Mouse (Mus musculus) megakaryocyte, embryonic 14.5 days (primary cell): Measurements from ENCODE around the gene Cwc22. TPM values are rescaled to one million over a fixed set of nuclear protein-coding genes. Genes with fewer than 3 reads are reported as not detected.
A peak's percentile ranks its signal among the peaks of the same experiment; 100 is the strongest.

ENCODE experiments used
- H3K27me3 ChIP-seq: replicated peaks from 2 replicates; pipeline ENCODE3; 2012; ENCODE audit warnings: inconsistent platforms
- H3K36me3 ChIP-seq: replicated peaks from 2 replicates; pipeline ENCODE3; 2012; ENCODE audit warnings: low read length, inconsistent platforms, mixed read lengths
- H3K4me1 ChIP-seq: 2 replicates; pipeline ENCODE4 v1.6.1; 2012; ENCODE audit warnings: inconsistent platforms
- H3K4me3 ChIP-seq: replicated peaks from 2 replicates; pipeline ENCODE3; 2012; ENCODE audit warnings: moderate library complexity, mild to moderate bottlenecking, inconsistent platforms
- H3K9me3 ChIP-seq: 2 replicates; pipeline ENCODE4 v1.6.1; 2012; ENCODE audit warnings: inconsistent platforms
- FLI1 ChIP-seq: IDR thresholded peaks from 2 replicates; pipeline ENCODE4 v1.6.1; 2012; ENCODE audit warnings: low read length, inconsistent platforms, mixed read lengths
- GATA1 ChIP-seq: IDR thresholded peaks from 3 replicates; pipeline ENCODE4 v1.6.1; 2012; ENCODE audit warnings: mixed read lengths, low read length, inconsistent platforms, borderline replicate concordance
- polyA plus RNA-seq: library from polyadenylated mRNA; stranded (reverse); fragments of >175 nt; gene quantifications from 2 replicates; pipeline ENCODE4 v1.2.3, GENCODE M21; 2012; ENCODE audit warnings: low replicate concordance; ENCODE audit not compliant: insufficient read depth

Gene Cwc22
- polyA plus RNA-seq, 1 experiment, result 32.2 TPM

GRCm38 (mm10) chr2:77948126-77948525 lies 2.0 kb upstream of the Cwc22 start:
- H3K4me1 ChIP-seq, result peaks cover 21% of the 10 kb centered on the region
- H3K4me3 ChIP-seq, result no peak overlapping the region
- peaks cover 30% of the 10 kb centered on the region for H3K9me3 ChIP-seq
- peaks cover 6% of the 10 kb centered on the region for H3K27me3 ChIP-seq
- no peak for TF ChIP-seq GATA1
- peaks cover 11% of the 10 kb centered on the region for H3K36me3 ChIP-seq

- Histone ChIP-seq H3K4me1 (peaks cover 26% of the 10 kb centered on the region), H3K36me3 (peaks cover 15% of the 10 kb centered on the region), H3K9me3 (peaks cover 30% of the 10 kb centered on the region), H3K4me3 (no peak overlapping the region), H3K27me3 (peaks cover 6% of the 10 kb centered on the region)
- peak; percentile 85; the same call in 1 of the 2 replicates for TF ChIP-seq FLI1
- no peak for TF ChIP-seq GATA1
Observed at GRCm38 (mm10) chr2:77947161-77947870, 1.1 kb upstream of the Cwc22 start.

- peak overlapping the region; percentile 85 for H3K4me3 ChIP-seq
Observed at GRCm38 (mm10) chr2:77944860-77945595, 1.1 kb downstream of the Cwc22 start.

DNA sequence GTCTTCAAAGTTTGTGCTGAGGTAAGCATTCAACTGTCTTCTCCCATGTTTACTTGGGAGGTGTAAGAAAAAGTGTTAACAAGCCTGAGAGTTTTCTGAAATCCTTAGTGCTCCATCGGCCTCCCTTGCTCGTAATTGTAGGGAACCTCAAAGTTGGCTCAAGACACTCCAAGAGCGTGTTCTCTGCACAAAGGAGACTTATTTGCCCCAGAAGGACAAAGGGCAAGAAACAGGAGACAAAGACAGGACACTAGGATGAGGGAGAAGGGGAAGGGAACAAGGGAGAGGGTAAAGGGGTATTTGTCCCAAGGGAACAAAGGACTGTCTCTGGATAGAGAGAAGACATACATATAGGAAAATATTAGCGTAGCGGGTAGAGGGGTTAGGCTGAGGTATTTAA lies 1.9 kb downstream of the Cwc22 start:
- peaks cover 42% of the 10 kb centered on the region for H3K4me1 ChIP-seq
- peak overlapping the region; percentile 11 for H3K4me3 ChIP-seq
- peaks cover 33% of the 10 kb centered on the region for H3K36me3 ChIP-seq
- TF ChIP-seq FLI1 (no peak), GATA1 (no peak)
- peaks cover 9% of the 10 kb centered on the region for H3K9me3 ChIP-seq
- H3K27me3 ChIP-seq, result peaks cover 3% of the 10 kb centered on the region

More at GRCm38 (mm10) chr2:77944860-77945595, 1.1 kb downstream of the Cwc22 start:
- Histone ChIP-seq H3K4me1 (peaks cover 40% of the 10 kb centered on the region), H3K36me3 (peaks cover 26% of the 10 kb centered on the region), H3K27me3 (peaks cover 3% of the 10 kb centered on the region), H3K9me3 (peaks cover 14% of the 10 kb centered on the region)
- no peak for TF ChIP-seq GATA1
- TF ChIP-seq FLI1, result peak; percentile 5; the same call in 1 of the 2 replicates

- Histone ChIP-seq H3K27me3 (no peaks in the 10 kb centered on the region), H3K9me3 (no peaks in the 10 kb centered on the region), H3K36me3 (peaks cover 54% of the 10 kb centered on the region), H3K4me1 (peaks cover 57% of the 10 kb centered on the region), H3K4me3 (no peak overlapping the region)
- TF ChIP-seq FLI1 (no peak), GATA1 (no peak)
Observed at GRCm38 (mm10) chr2:77941944-77942343, 4.2 kb downstream of the Cwc22 start.

DNA sequence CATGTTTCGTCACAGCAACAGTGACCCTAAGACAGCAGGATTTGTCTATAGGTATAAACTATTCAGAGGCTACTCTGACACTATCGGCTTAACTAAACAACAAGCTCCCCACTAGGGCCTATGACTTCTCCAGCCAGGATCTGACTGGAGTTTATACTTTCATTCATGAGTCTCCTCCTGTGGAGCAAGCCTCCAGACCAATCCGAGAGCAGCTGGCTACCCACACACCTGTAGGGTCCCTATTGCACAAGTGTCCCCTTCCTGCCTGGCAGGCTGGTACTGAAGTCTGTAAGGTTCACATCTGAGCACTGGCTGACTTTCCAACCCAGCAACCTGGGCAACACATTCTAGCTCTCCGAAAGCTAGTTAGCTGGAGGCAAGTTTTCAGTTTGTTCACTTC lies 7.9 kb downstream of the Cwc22 start:
- no peaks in the 10 kb centered on the region for H3K9me3 ChIP-seq
- H3K4me1 ChIP-seq, result peaks cover 36% of the 10 kb centered on the region
- TF ChIP-seq FLI1, result peak; percentile 45; the same call in 1 of the 2 replicates
- no peak for TF ChIP-seq GATA1
- H3K27me3 ChIP-seq, result no peaks in the 10 kb centered on the region
- peaks cover 80% of the 10 kb centered on the region for H3K36me3 ChIP-seq
- peak overlapping the region; percentile 1 for H3K4me3 ChIP-seq

DNA sequence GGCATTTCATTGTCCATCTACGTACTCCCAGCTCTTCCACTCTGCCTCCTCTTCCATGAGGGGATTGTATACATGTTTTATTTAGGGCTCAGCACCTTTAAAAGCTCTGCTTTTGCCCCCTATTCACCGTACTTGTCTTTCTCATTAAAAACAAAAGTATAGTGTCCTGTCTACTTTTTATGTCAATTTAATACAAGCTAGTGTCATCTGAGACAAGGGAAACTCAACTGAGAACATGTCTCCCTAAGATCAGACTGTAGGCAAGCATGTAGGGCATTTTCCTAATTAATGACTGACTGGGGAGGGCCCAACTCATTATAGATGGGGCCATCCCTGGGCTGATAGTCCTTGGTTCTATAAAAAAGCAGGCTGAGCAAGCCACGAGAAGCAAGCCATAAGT lies 8.4 kb downstream of the Cwc22 start:
- Histone ChIP-seq H3K9me3 (no peaks in the 10 kb centered on the region), H3K4me3 (no peak overlapping the region), H3K36me3 (peaks cover 85% of the 10 kb centered on the region), H3K4me1 (peaks cover 36% of the 10 kb centered on the region), H3K27me3 (no peaks in the 10 kb centered on the region)
- no peak for TF ChIP-seq GATA1
- no peak for TF ChIP-seq FLI1

GRCm38 (mm10) chr2:77934138-77934537 lies 12.0 kb downstream of the Cwc22 start:
- Histone ChIP-seq H3K36me3 (peaks cover 97% of the 10 kb centered on the region), H3K4me1 (peaks cover 14% of the 10 kb centered on the region), H3K9me3 (no peaks in the 10 kb centered on the region), H3K4me3 (no peak overlapping the region), H3K27me3 (no peaks in the 10 kb centered on the region)
- TF ChIP-seq GATA1, result no peak
- TF ChIP-seq FLI1, result no peak

DNA sequence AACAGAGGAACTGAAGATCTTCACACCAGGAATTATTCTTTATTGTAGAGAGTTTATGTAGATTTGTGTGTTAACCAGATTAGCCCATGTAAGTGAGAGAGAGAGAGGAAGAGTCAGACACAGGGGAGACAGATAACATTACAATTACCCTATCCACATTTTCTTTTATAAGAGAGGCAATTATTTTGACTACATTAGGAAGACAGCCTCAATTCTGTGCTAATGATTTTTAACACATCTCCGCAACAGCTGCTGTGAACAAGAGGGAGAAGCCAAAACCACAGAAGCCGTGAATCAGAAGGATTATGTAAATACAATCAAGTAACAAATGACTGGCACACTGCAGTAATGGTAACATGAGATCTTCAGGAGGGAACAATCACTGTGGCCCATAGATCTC lies 12.5 kb downstream of the Cwc22 start:
- no peak for TF ChIP-seq GATA1
- no peak for TF ChIP-seq FLI1
- Histone ChIP-seq H3K27me3 (no peaks in the 10 kb centered on the region), H3K4me3 (no peak overlapping the region), H3K36me3 (peaks cover 99% of the 10 kb centered on the region), H3K4me1 (peaks cover 11% of the 10 kb centered on the region), H3K9me3 (no peaks in the 10 kb centered on the region)

DNA sequence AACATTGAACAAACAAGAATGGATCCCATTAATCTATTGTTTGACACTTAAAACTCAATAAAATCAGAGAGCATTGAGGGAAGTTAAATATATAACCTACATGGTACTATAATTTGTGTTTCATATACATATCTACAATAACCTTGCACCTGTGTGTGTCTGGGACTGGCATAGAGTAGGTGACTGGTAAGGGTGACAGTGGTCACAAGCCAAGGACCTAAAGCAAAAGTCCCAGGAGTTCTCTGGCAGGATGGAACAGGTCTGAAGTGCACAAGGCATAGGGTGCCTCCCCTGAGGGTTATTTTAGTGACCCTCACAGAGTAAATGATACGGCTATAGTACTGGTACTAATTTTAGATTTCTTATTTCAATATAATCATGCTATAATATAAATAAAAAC lies 14.2 kb downstream of the Cwc22 start:
- no peaks in the 10 kb centered on the region for H3K9me3 ChIP-seq
- no peak overlapping the region for H3K4me3 ChIP-seq
- H3K27me3 ChIP-seq, result no peaks in the 10 kb centered on the region
- TF ChIP-seq FLI1 (no peak; the same call in 1 of the 2 replicates), GATA1 (no peak)
- H3K36me3 ChIP-seq, result peaks cover 100% of the 10 kb centered on the region
- H3K4me1 ChIP-seq, result peaks cover 8% of the 10 kb centered on the region; the same call in 1 of the 2 replicates
